Mouse (Mus musculus) small intestine, adult 2 months (tissue): Measurements from ENCODE around the gene Ttc38.
A peak's percentile ranks its signal among the peaks of the same experiment; 100 is the strongest.

ENCODE experiments used
- CTCF ChIP-seq: fragments of 200-500 bp; IDR thresholded peaks from 2 replicates; pipeline ENCODE4 v1.5.1; 2012; ENCODE audit warnings: low read depth, mild to moderate bottlenecking, control low read depth, inconsistent platforms, low read length, moderate library complexity, mixed read lengths; ENCODE audit not compliant: insufficient replicate concordance, insufficient read length; ENCODE audit errors: extremely low read depth
- POLR2A ChIP-seq: fragments of 200-500 bp; IDR thresholded peaks from 2 replicates; pipeline ENCODE4 v1.6.1; 2012; ENCODE audit warnings: low read depth, mild to moderate bottlenecking, control low read depth, inconsistent platforms, low read length, moderate library complexity

DNA sequence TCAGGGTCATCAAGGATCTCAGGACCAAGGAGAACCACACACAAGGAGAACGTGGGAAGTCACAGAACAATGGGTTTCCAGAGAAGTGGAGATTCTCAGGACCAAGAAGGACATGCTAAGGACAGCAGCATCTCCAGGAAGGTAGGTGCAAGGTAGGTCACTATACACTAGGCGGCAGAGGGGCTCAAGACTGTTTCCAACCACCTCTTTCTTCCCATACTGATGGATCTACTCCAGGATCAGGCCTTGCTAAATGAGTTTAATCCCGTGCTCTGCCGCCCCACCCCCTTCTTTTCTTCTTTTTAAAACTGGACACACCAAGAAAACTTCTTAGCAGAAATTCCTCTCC lies 10.1 kb upstream of the Ttc38 start:
- TF ChIP-seq CTCF (peak; percentile 23; the same call in 1 of the 2 replicates), POLR2A (no peak)
